Mouse (Mus musculus) layer of hippocampus, adult 11-12 months (tissue): ENCODE measurements at regions not wholly inside any gene's neighbourhood (a gene's known extent, or its start where the extent isn't known, plus 50 kb on each side); places are given as distances from the start of the nearest gene placed in this dataset.
"Not testable (repeated sequence)": the region's sequence is repeated elsewhere in the genome, so short reads cannot be mapped to it uniquely, and the experiment has no call there.

Experiments
- DNase-seq: peaks from one replicate; pipeline ENCODE4 v3.0.0; 2022; ENCODE audit warnings: low spot score

GRCm38 (mm10) chr17:76703823-76704222 is 1152.1 kb upstream of the Fam98a start:
- no peak for DNase-seq

- no peak for DNase-seq
These were observed 1144.5 kb upstream of the Fam98a start for GRCm38 (mm10) chr17:76696219-76696618.

GRCm38 (mm10) chr17:76658056-76658455 is 1106.3 kb upstream of the Fam98a start:
- no peak for DNase-seq

- DNase-seq, result peak; percentile 63
These were observed 1074.2 kb upstream of the Fam98a start for GRCm38 (mm10) chr17:76625976-76626375.

- DNase-seq, result no peak
These were observed 1053.5 kb upstream of the Fam98a start for GRCm38 (mm10) chr17:76605237-76605636.

GRCm38 (mm10) chr17:76578323-76578722 is 1026.6 kb upstream of the Fam98a start:
- no peak for DNase-seq

GRCm38 (mm10) chr17:76559725-76560124 is 1008.0 kb upstream of the Fam98a start:
- no peak for DNase-seq

GRCm38 (mm10) chr17:76545566-76545965 is 993.8 kb upstream of the Fam98a start:
- no peak for DNase-seq

GRCm38 (mm10) chr17:76535772-76536171 is 984.0 kb upstream of the Fam98a start:
- DNase-seq, result no peak

GRCm38 (mm10) chr17:76501732-76502131 is 950.0 kb upstream of the Fam98a start:
- DNase-seq, result no peak

GRCm38 (mm10) chr17:76500446-76500845 is 948.7 kb upstream of the Fam98a start:
- no peak for DNase-seq

GRCm38 (mm10) chr17:76499981-76500380 is 948.2 kb upstream of the Fam98a start:
- not testable (repeated sequence) for DNase-seq

- no peak for DNase-seq
These were observed 935.6 kb upstream of the Fam98a start for GRCm38 (mm10) chr17:76487347-76487746.

GRCm38 (mm10) chr17:76484130-76484529 is 932.4 kb upstream of the Fam98a start:
- DNase-seq, result no peak

GRCm38 (mm10) chr17:76451296-76451834 is 899.6 kb upstream of the Fam98a start:
- no peak for DNase-seq
